Mouse (Mus musculus) embryonic stem cell, embryonic (primary cell): Measurements from ENCODE around the gene Gatad2b.

Experiments
- CTCF ChIA-PET, 4 experiments: fragments of 300-600 bp in 2 of 4; fragments of 350-600 bp in 2 of 4; sonication (Branson Sonifier 250); formaldehyde crosslinking; loops; one replicate each; lab custom pipeline; 2022; ENCODE audit warnings: inconsistent platforms in 2 of 4; lab: Charles Lee
- POLR2A ChIA-PET, 4 experiments: fragments of 300-600 bp in 2 of 4; fragments of 350-600 bp in 2 of 4; sonication (Branson Sonifier 250); formaldehyde crosslinking; loops; one replicate each; lab custom pipeline; 2022; ENCODE audit warnings: antibody characterized with exemption in 4 of 4, inconsistent platforms in 1 of 4; lab: Charles Lee

Gatad2b gene

GRCm38 (mm10) chr3:90314241-90314640 is 21.3 kb downstream of the Gatad2b start:
- ChIA-PET POLR2A (interaction anchor here in 2 of 4 experiments (0.9 to 2.5 kb wide), 24 partner anchors 8 to 137 kb away, joined by 3 to 11 read pairs (median 4); partner anchors contain the start of genes Rab13 (in 2 of the 2), Rps27 (in 2 of the 2), Gatad2b (in 1 of the 2) and Jtb (in 1 of the 2)), CTCF (interaction anchor here (0.8 to 2.6 kb wide), 12 partner anchors 10 to 146 kb away, joined by 3 to 7 read pairs (median 3); no protein-coding TSS in a partner anchor)

- ChIA-PET CTCF (interaction anchor here in 3 of 4 experiments (0.6 to 1.6 kb wide), 4 partner anchors 51 to 508 kb away, joined by 4 to 9 read pairs (median 9); no protein-coding TSS in a partner anchor), POLR2A (interaction anchor here in 3 of 4 experiments (0.7 to 3.3 kb wide), 13 partner anchors 8 to 115 kb away, joined by 3 to 19 read pairs (median 6); partner anchors contain the start of genes Dennd4b (in 1 of the 3), Gatad2b (in 1 of the 3) and Slc39a1 (in 1 of the 3))
Observed at GRCm38 (mm10) chr3:90322289-90322688, 29.3 kb downstream of the Gatad2b start.

DNA sequence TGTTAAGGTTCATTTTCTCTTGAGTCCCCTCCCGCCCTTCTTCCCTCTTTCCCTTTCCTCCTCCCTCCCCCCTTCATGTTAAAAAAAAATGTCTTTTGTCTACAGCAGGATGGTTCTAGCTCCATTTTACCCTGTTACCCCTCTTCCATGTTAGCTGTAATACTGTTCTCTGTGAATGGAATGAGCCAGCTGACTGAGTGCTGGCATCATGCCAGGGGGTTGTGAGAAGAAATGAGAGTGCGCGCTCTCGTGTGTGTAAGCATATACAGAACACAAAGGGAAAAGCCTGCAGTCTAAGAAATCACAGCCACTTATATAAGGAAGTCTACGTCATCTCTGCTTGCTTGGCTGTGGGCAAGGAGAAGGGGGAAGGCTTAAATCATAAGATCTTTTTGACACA is 30.1 kb downstream of the Gatad2b start:
- ChIA-PET CTCF (interaction anchor here in 1 of 4 experiments (0.7 kb wide), 1 partner anchor 84 kb away, joined by 3 read pairs; no protein-coding TSS in a partner anchor), POLR2A (interaction anchor here in 2 of 4 experiments (0.6 to 1.4 kb wide), 3 partner anchors 13 to 33 kb away, joined by 3 to 4 read pairs (median 3); no protein-coding TSS in a partner anchor)

DNA sequence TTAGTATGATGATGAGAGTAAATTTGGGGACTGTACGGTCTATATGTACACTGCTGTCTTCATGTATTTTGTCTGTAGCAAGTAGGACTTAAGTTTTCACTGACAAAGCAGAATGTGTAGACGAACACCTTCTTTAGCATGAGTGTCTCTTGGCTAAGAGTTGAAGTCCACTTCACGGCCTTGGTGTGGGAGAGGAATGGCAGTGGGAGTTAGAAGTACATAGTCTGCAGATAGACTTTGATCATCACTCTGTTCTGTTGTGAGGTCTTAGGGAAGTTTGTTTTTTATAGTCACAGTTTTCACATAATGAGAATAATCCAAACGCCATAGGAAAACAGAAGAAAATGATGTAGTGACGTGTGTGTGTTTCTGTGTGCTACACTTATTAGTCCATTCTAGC is 39.5 kb downstream of the Gatad2b start:
- ChIA-PET CTCF (interaction anchor here in 1 of 4 experiments (1.4 kb wide), 1 partner anchor 19 kb away, joined by 3 read pairs; no protein-coding TSS in a partner anchor), POLR2A (interaction anchor here in 1 of 4 experiments (0.7 to 3.9 kb wide), 7 partner anchors 8 to 119 kb away, joined by 3 to 19 read pairs (median 3); partner anchors contain the start of genes Rab13 and Rps27)

DNA sequence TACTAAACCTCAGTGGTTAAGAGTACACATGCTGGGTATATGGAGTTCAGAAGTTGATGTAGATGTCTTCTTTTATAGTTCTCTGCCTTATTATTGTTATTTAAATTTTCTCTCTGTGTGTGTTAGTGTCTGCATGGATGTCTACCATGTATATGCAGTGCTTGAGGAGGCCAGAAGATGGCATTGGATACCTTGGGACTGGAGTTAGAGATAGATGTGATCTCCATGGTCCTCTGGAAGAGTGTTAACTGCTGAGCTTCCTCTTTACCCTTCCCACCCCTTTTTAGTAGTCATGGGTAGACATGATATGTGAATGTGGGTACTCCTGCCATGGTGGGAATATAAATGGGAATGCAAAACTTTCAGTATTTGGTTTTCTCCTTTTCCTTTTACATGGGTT is 42.5 kb downstream of the Gatad2b start:
- ChIA-PET CTCF (interaction anchor here in 1 of 4 experiments (1.1 kb wide), 2 partner anchors 39 to 77 kb away, joined by 3 read pairs; no protein-coding TSS in a partner anchor), POLR2A (interaction anchor here in 3 of 4 experiments (0.6 to 3.9 kb wide), 20 partner anchors 8 to 481 kb away, joined by 3 to 19 read pairs (median 3); partner anchors contain the start of genes Ints3 (in 1 of the 3) and Slc27a3 (in 1 of the 3))

DNA sequence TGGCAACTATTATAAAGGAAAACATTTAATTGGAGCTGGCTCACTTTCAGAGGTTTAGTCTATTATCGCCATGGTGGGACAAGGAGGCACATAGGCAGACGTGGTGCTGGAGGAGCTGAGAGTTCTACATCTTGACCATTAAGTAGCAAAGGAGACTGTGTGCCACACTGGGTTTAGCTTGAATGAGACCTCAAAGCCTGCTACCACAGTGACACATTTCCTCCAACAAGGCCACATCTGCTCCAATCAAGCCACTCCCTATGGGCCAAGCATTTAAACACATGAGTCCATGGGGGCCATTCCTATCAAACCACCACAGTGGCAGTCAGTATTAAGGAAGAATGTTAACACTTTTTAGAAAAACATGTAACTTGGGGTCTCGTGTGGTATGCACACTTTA is 45.2 kb downstream of the Gatad2b start:
- CTCF ChIA-PET = no interaction called here
- POLR2A ChIA-PET = interaction anchor here in 2 of 4 experiments (0.7 to 4.0 kb wide), 9 partner anchors 10 to 124 kb away, joined by 3 to 20 read pairs (median 4); no protein-coding TSS in a partner anchor

DNA sequence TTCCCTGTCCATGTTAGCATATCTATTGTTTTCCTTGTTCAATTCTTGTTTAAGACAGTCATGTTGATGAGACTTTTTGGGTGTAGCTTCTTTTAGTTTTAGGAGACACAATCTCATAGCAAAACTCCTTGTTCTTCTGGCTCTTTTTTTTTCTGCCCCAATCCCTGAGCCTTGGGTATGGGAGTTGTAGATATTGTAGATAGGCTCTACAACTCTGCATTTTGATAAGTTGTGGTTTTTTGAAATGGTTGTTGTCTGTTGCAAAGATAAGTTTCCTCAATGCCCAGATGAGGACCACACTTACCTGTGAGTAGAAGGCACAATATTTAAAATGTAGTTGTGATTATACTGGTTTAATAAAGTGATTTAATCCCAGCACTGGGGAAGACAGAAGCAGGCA is 47.2 kb downstream of the Gatad2b start:
- ChIA-PET CTCF (interaction anchor here in 3 of 4 experiments (1.1 to 1.5 kb wide), 4 partner anchors 33 to 73 kb away, joined by 3 to 4 read pairs (median 4); no protein-coding TSS in a partner anchor), POLR2A (interaction anchor here (0.6 to 4.0 kb wide), 21 partner anchors 8 to 517 kb away, joined by 3 to 20 read pairs (median 5); partner anchors contain the start of genes Slc39a1 (in 2 of the 4) and Gatad2b (in 1 of the 4))

GRCm38 (mm10) chr3:90342853-90343252 is 49.9 kb downstream of the Gatad2b start:
- CTCF ChIA-PET = interaction anchor here in 3 of 4 experiments (0.6 to 1.7 kb wide), 5 partner anchors 10 to 166 kb away, joined by 3 to 7 read pairs (median 3); no protein-coding TSS in a partner anchor
- POLR2A ChIA-PET = interaction anchor here in 1 of 4 experiments (1.8 to 2.2 kb wide), 2 partner anchors 15 to 76 kb away, joined by 4 to 5 read pairs; no protein-coding TSS in a partner anchor

GRCm38 (mm10) chr3:90347847-90348246 is 54.9 kb downstream of the Gatad2b start:
- POLR2A ChIA-PET = interaction anchor here in 2 of 4 experiments (0.6 to 1.2 kb wide), 5 partner anchors 8 to 146 kb away, joined by 3 to 8 read pairs (median 3); partner anchors contain the start of gene Gatad2b (in 1 of the 2)
- CTCF ChIA-PET = interaction anchor here in 1 of 4 experiments (1.3 kb wide), 1 partner anchor 82 kb away, joined by 4 read pairs; no protein-coding TSS in a partner anchor

- ChIA-PET POLR2A (interaction anchor here in 1 of 4 experiments (0.5 kb wide), 1 partner anchor 146 kb away, joined by 3 read pairs; no protein-coding TSS in a partner anchor), CTCF (interaction anchor here in 1 of 4 experiments (0.6 kb wide), 1 partner anchor 15 kb away, joined by 3 read pairs; no protein-coding TSS in a partner anchor)
Observed at GRCm38 (mm10) chr3:90357959-90358358, 65.0 kb downstream of the Gatad2b start.

- ChIA-PET CTCF (interaction anchor here in 1 of 4 experiments (1.2 kb wide), 1 partner anchor 12 kb away, joined by 3 read pairs; no protein-coding TSS in a partner anchor), POLR2A (interaction anchor here in 2 of 4 experiments (0.7 to 2.9 kb wide), 5 partner anchors 14 to 149 kb away, joined by 3 to 20 read pairs (median 4); no protein-coding TSS in a partner anchor)
Observed at GRCm38 (mm10) chr3:90359230-90359629, 66.3 kb downstream of the Gatad2b start.

DNA sequence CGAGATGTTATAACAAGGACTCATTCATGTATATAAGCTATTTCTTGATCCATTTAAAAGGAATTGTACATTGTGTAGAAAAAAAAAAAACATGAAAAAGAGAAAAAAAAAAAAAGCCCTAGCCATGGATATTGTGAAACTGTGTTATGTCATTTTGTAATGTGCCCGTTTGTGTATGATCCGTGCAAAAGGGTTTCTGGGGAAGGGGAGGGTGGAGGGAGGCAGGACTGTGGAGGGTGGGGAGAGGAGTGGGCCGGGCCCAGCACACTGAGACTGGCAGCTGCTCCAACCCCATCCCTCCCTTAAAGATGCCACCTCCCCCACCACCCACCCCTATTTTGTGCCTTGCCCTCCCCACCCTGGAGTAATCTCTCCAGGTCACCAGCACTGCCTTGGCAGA is 68.5 kb downstream of the Gatad2b start:
- CTCF ChIA-PET = interaction anchor here (0.6 to 2.2 kb wide), 5 partner anchors 12 to 156 kb away, joined by 3 to 6 read pairs (median 4); no protein-coding TSS in a partner anchor
- POLR2A ChIA-PET = interaction anchor here in 3 of 4 experiments (0.6 to 2.9 kb wide), 17 partner anchors 7 to 1223 kb away, joined by 3 to 20 read pairs (median 3); partner anchors contain the start of gene Ilf2 (in 1 of the 3)

- ChIA-PET CTCF (interaction anchor here in 2 of 4 experiments (0.7 to 1.4 kb wide), 2 partner anchors 11 to 135 kb away, joined by 6 to 13 read pairs; no protein-coding TSS in a partner anchor), POLR2A (interaction anchor here in 2 of 4 experiments (0.5 to 2.0 kb wide), 10 partner anchors 8 to 149 kb away, joined by 3 to 7 read pairs (median 4); partner anchors contain the start of genes Npr1 (in 1 of the 2) and Rab13 (in 1 of the 2))
Observed at GRCm38 (mm10) chr3:90362346-90362745, 69.4 kb downstream of the Gatad2b start.

DNA sequence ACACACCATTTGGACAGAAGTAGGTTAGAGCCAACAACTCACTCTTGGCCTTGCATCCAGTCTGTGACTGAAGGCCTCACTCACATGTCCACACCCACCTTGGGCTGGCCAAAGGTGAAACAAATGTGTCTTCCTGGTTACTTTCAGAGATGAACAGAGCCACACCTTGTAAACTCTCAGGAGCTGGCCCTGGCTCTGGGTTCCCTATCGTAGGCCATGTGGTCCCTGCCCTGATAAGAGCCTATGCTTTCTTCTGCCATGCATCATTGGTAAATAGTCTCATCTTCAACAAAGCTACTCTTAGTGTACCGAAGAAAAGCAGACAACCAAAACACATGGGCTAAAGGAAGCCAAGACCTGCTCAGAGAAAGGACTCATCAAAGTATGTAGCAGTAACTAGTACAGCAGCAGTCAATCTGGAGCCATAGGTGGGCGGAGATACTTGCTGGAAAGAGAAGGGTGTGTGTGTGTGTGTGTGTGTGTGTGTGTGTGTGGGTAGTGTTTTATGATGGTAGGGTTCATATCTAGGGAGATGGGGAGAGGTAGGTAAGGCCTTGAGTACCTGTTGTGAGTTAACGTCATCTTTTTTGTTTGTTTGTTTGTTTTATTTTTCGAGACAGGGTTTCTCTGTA is 74.1 kb downstream of the Gatad2b start:
- ChIA-PET POLR2A (interaction anchor here in 2 of 4 experiments (0.6 to 1.6 kb wide), 6 partner anchors 13 to 247 kb away, joined by 3 to 4 read pairs (median 3); no protein-coding TSS in a partner anchor), CTCF (no interaction called here)

DNA sequence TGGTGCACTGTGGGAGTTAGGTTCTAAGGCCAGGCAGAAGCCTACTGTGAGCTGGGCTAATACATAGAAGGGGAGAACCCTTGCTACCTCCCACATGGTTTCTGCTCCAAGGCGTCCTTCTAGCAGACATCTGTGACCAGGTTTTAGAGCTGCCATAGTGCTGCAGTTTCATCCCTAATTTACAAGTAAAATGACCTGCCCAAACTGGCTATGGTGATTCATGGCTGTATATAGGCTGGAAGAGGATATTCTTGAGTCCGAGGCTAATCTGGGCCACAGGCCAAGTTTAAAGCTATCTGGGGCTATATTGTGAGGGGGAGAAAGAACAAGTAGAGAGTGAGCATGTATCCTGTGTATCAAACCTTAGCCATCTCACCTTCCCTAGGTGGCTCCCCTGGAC is 76.1 kb downstream of the Gatad2b start:
- POLR2A ChIA-PET = interaction anchor here in 2 of 4 experiments (0.8 to 1.1 kb wide), 3 partner anchors 8 to 140 kb away, joined by 3 read pairs; partner anchors contain the start of gene Chtop (in 1 of the 2)
- CTCF ChIA-PET = interaction anchor here in 1 of 4 experiments (0.9 to 1.0 kb wide), 2 partner anchors 21 to 44 kb away, joined by 3 to 4 read pairs; partner anchors contain the start of gene Slc27a3

DNA sequence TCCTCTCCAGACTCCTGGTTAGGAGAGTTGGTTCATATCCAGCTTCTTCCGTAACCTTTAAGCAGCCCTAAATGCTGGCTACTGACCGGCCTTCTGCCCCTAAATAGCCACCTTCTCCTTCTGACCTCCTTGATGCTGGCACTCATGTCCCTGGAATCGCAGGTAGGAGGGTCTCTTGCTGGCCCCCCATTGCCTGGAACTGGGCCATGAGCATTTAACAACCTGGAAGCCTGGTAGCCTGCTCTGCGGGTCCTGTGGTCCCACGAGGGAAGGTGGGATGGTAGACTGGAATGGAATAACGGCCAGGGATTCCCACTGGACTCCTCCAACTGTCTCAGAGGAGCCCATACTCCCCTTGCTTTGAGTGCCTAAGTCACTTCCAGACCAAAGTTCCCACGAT is 78.9 kb downstream of the Gatad2b start:
- ChIA-PET POLR2A (interaction anchor here in 2 of 4 experiments (1.1 to 1.7 kb wide), 4 partner anchors 10 to 18 kb away, joined by 3 to 7 read pairs (median 4); partner anchors contain the start of gene Slc27a3 (in 1 of the 2)), CTCF (interaction anchor here in 2 of 4 experiments (0.7 to 1.5 kb wide), 6 partner anchors 9 to 338 kb away, joined by 3 read pairs; no protein-coding TSS in a partner anchor)

- ChIA-PET CTCF (interaction anchor here (0.5 to 1.5 kb wide), 53 partner anchors 8 to 1224 kb away, joined by 3 to 19 read pairs (median 4); partner anchors contain the start of genes Slc27a3 (in 3 of the 4), Gatad2b (in 1 of the 4), Slc39a1 (in 1 of the 4) and Snapin (in 1 of the 4)), POLR2A (interaction anchor here in 3 of 4 experiments (0.8 to 1.5 kb wide), 22 partner anchors 8 to 159 kb away, joined by 3 to 14 read pairs (median 5); partner anchors contain the start of genes Slc27a3 (in 3 of the 3), Gatad2b (in 2 of the 3), Rab13 (in 2 of the 3) and Rps27 (in 2 of the 3))
Observed at GRCm38 (mm10) chr3:90372817-90373216, 79.8 kb downstream of the Gatad2b start.
